Mouse (Mus musculus) liver, postnatal 0 days (tissue): ENCODE measurements around the gene Sprr2a3.
"Not testable (repeated sequence)": the region's sequence is repeated elsewhere in the genome, so short reads cannot be mapped to it uniquely, and the experiment has no call there.

Source experiments
- CTCF ChIP-seq: sonication (generic); IDR thresholded peaks from 2 replicates; pipeline ENCODE4 v1.5.1; 2016; ENCODE audit warnings: antibody characterized with exemption, low read depth
- EP300 ChIP-seq: IDR thresholded peaks from 2 replicates; pipeline ENCODE4 v1.6.1; 2016; ENCODE audit warnings: antibody characterized with exemption, low read depth, mild to moderate bottlenecking

DNA sequence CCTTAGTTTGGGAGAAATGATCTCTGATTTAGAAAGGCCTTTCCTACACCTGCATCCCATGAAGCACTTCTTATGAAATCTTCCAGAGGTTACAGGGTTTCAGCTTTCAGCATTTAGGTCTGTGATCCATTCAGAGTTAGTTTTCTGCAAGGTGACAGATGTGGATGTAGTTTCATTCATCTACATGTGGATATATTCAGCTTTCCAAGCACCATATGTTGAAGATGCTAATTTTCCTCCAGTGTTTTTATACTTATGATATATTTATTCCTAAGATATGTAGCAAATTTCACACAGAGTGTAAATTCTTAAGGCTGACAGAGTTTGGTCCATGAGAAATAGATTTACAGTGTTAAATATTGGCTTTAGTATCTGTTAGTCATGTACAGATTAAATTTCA is 46.5 kb upstream of the Sprr2a3 start:
- not testable (repeated sequence) for TF ChIP-seq CTCF, EP300
